Mouse (Mus musculus): ENCODE measurements around the gene Vmn1r159. TPM values are rescaled to one million over a fixed set of nuclear protein-coding genes. Genes with fewer than 3 reads are reported as not detected.

Gene Vmn1r159
- total RNA-seq (2023), result not detected

GRCm38 (mm10) chr7:22843505-22843904 is at the start of gene Vmn1r159:
Vmn1r159 (minus strand) TSS chr7:22843605.

DNA sequence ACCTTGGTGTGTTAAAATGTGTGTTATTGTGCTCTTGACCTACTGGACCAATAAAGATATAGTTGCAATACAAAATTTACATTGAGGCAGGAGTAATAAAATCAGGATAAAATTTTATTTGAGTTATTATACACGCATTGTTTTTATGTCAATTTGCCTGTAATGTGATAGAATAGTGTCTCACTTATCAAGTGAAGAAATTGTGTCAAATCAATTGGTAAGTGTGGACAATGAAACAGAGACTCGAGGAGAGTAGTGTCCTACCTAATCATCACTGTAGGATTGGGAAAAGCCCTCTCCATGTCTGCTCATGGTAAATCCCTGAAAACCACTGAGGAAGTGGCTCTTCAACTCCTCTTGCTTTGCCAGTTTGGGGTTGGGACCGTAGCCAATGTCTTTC is 27.5 kb upstream of the Vmn1r159 start, which contains the start of gene Vmn1r160:
Gene Vmn1r160 (plus strand): TSS at position 301 of the 400 bp plus-strand sequence.

Other genes starting within 250 kb of the Vmn1r159 start
- not detected for gene Vmn1r155, start 185.6 kb downstream of the Vmn1r159 start, total RNA-seq (2023)
- not detected for gene Gm8693, start 151.3 kb downstream of the Vmn1r159 start, total RNA-seq (2023)
- gene Gm4567, start 123.9 kb downstream of the Vmn1r159 start, total RNA-seq (2023), result not detected
- not detected for gene Vmn1r157, start 81.9 kb downstream of the Vmn1r159 start, total RNA-seq (2023)
- not detected for gene Vmn1r158, start 52.8 kb downstream of the Vmn1r159 start, total RNA-seq (2023)
- not detected for gene Vmn1r160, start 27.6 kb upstream of the Vmn1r159 start, total RNA-seq (2023)
- not detected for gene Gm4214, start 141.1 kb upstream of the Vmn1r159 start, total RNA-seq (2023)
- not detected for gene Gm4216, start 176.3 kb upstream of the Vmn1r159 start, total RNA-seq (2023)
- not detected for gene Vmn1r163, start 211.9 kb upstream of the Vmn1r159 start, total RNA-seq (2023)
- not detected for gene Gm8720, start 223.9 kb upstream of the Vmn1r159 start, total RNA-seq (2023)

Measured in CD4-positive naive resting alpha-beta T cell, adult 76 days (primary cell).